Mouse (Mus musculus) kidney, adult 2 months (tissue): Measurements from ENCODE around the gene Ablim1.

Experiments used
- CTCF ChIP-seq: fragments of 200-500 bp; conservative IDR thresholded peaks from 2 replicates; pipeline ENCODE4 v1.5.1; 2011; ENCODE audit warnings: low read depth, mild to moderate bottlenecking, control low read depth, low read length, moderate library complexity, mixed read lengths; ENCODE audit not compliant: insufficient read depth, insufficient read length
- POLR2A ChIP-seq: fragments of 200-500 bp; IDR thresholded peaks from one replicate; pipeline ENCODE4 v1.6.1; 2011; ENCODE audit warnings: low read depth, low read length, control low read depth

DNA sequence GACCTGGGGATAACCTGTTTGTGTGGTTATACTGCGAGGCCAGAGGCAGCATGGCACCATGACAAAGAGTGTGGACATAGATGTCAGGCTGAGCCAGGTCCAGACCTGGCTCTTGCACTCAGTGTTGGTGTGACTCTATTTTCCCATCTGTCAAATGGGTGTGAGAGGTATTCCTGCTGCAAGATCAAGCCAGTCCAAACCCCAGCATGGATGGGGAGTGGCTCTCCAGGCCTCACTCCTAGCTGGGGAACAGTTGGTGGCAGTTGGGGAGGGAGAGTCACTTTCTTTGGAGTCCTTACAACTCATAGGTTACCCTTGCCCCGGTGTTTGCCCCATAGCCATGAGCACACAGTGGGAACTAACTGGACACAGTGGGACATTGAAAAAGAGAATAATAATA is 103.8 kb downstream of the Ablim1 start:
- TF ChIP-seq POLR2A, result no peak
- TF ChIP-seq CTCF, result no peak
